Mouse (Mus musculus) kidney, adult 2 months (tissue): ENCODE data around the gene Ppfia1.

ENCODE experiments used
- CTCF ChIP-seq: fragments of 200-500 bp; conservative IDR thresholded peaks from 2 replicates; pipeline ENCODE4 v1.5.1; 2011; ENCODE audit warnings: low read depth, mild to moderate bottlenecking, control low read depth, low read length, moderate library complexity, mixed read lengths; ENCODE audit not compliant: insufficient read depth, insufficient read length
- POLR2A ChIP-seq: fragments of 200-500 bp; IDR thresholded peaks from one replicate; pipeline ENCODE4 v1.6.1; 2011; ENCODE audit warnings: low read depth, low read length, control low read depth

DNA sequence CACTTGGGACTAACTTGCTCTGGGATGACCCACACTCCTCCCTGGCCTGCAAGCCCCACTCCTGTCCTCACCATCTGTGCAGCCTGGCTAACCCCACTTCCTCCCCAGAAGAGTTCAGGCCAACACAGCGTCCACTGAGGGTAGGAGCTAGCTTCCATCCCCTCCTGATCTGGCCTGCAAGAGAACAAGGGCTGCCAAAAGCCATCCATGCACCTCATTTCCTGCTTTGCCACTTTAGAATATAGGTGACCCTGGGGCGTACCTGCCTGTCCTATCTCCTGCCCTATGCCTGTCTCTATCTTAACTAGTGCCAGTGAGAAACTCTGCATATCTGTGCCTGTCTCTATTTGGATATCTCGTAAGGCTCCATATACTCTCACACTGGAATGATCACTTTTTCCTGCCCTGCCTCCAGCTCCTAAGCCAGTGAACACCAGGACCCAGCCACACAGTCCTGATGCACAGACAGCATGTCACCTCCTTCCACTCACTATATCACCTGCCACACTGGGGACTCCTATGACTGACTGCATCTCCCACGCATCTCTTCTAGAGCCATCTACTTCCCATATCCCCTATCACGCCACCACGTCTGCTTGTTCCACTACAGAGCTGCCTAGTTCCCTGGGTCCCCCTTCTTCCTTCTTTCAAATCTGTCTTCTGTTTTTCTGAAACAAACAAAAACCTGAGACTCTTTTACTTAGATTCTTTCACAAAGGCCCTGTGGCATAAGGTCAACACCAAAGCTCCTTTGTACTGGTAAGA, 28.9 kb downstream of the Ppfia1 start:
- TF ChIP-seq POLR2A = no peak
- no peak for TF ChIP-seq CTCF
